Mouse (Mus musculus): ENCODE data around the gene Olfr1252. TPM values are rescaled to one million over a fixed set of nuclear protein-coding genes. Genes with fewer than 3 reads are reported as not detected.

The Olfr1252 gene
- polyA plus RNA-seq (2015; fragmentation: Nextera tagmentation; extraction: Ambion mirVana) = not detected in 2 replicates

GRCm38 (mm10) chr2:89724912-89725311, at the start of gene Olfr1252:
Gene Olfr1252 (minus strand): TSS chr2:89725012.

DNA sequence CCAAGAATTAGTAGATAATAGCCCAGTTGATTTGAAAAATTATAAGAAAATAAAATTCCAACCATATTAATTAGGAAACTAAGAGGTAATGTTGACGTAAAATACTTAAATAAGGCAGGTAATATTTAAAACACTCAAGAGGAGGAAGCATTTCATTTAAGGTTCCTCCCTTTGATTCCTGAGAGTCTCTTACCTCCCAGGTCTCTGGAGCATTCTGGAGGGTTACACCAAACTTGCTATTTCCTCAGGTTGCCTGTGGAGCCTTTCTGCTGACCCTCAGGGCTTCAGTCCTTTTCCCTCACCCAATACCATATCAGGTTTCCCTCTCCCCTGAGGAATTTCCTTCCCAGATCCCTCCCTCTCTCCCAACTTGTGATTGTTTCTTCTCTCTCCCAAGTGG, 32.2 kb upstream of the Olfr1252 start, which contains the start of gene Olfr1253:
Gene Olfr1253 (minus strand): TSS at position 101 of the 400 bp plus-strand sequence.

DNA sequence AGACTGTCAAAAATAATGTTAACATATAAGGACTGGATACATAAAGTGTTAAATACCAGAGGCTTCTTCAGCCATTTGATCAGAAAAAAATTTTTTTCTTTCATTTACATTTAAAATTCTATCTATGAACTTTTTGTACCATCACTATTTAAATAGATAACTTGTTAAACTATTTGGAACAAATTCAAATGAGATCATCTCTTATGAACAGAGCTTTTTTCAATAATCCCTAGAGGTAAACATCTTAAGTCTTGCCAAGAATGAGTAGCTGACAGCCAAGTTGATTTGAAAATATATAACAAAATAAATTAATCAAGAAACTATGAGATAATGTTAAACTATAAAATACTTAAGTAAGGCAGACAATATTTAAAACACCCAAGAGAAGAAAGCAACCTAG, 53.0 kb downstream of the Olfr1252 start, which contains the start of gene Olfr1251:
Gene Olfr1251 (minus strand): TSS at position 101 of the 400 bp plus-strand sequence.

Other genes starting within 250 kb of the Olfr1252 start
- not detected in 2 replicates for gene Olfr1241, start 237.9 kb downstream of the Olfr1252 start, polyA plus RNA-seq (2015; fragmentation: Nextera tagmentation; extraction: Ambion mirVana)
- gene Olfr1242, start 226.7 kb downstream of the Olfr1252 start, polyA plus RNA-seq (2015; fragmentation: Nextera tagmentation; extraction: Ambion mirVana) = not detected in 2 replicates
- not detected in 2 replicates for gene Olfr1243, start 193.5 kb downstream of the Olfr1252 start, polyA plus RNA-seq (2015; fragmentation: Nextera tagmentation; extraction: Ambion mirVana)
- gene Olfr1245, start 146.6 kb downstream of the Olfr1252 start, polyA plus RNA-seq (2015; fragmentation: Nextera tagmentation; extraction: Ambion mirVana) = not detected in 2 replicates
- not detected in 2 replicates for gene Olfr1246, start 131.9 kb downstream of the Olfr1252 start, polyA plus RNA-seq (2015; fragmentation: Nextera tagmentation; extraction: Ambion mirVana)
- not detected in 2 replicates for gene Olfr1247, start 110.9 kb downstream of the Olfr1252 start, polyA plus RNA-seq (2015; fragmentation: Nextera tagmentation; extraction: Ambion mirVana)
- gene Olfr1248, start 106.8 kb downstream of the Olfr1252 start, polyA plus RNA-seq (2015; fragmentation: Nextera tagmentation; extraction: Ambion mirVana) = not detected in 2 replicates
- not detected in 2 replicates for gene Olfr1249, start 90.0 kb downstream of the Olfr1252 start, polyA plus RNA-seq (2015; fragmentation: Nextera tagmentation; extraction: Ambion mirVana)
- not detected in 2 replicates for gene Olfr1250, start 63.5 kb downstream of the Olfr1252 start, polyA plus RNA-seq (2015; fragmentation: Nextera tagmentation; extraction: Ambion mirVana)
- gene Olfr1251, start 53.1 kb downstream of the Olfr1252 start, polyA plus RNA-seq (2015; fragmentation: Nextera tagmentation; extraction: Ambion mirVana) = not detected in 2 replicates
- not detected in 2 replicates for gene Olfr1253, start 32.1 kb upstream of the Olfr1252 start, polyA plus RNA-seq (2015; fragmentation: Nextera tagmentation; extraction: Ambion mirVana)
- gene Olfr1254, start 68.6 kb upstream of the Olfr1252 start, polyA plus RNA-seq (2015; fragmentation: Nextera tagmentation; extraction: Ambion mirVana) = not detected in 2 replicates
- gene Olfr1255, start 87.0 kb upstream of the Olfr1252 start, polyA plus RNA-seq (2015; fragmentation: Nextera tagmentation; extraction: Ambion mirVana) = not detected in 2 replicates
- not detected in 2 replicates for gene Olfr1256, start 116.5 kb upstream of the Olfr1252 start, polyA plus RNA-seq (2015; fragmentation: Nextera tagmentation; extraction: Ambion mirVana)
- gene Olfr48, start 123.2 kb upstream of the Olfr1252 start, polyA plus RNA-seq (2015; fragmentation: Nextera tagmentation; extraction: Ambion mirVana) = 0.13 TPM in 1 of 2 replicates, not detected in the other
- not detected in 2 replicates for gene Olfr1257, start 153.4 kb upstream of the Olfr1252 start, polyA plus RNA-seq (2015; fragmentation: Nextera tagmentation; extraction: Ambion mirVana)
- gene Olfr1258, start 202.3 kb upstream of the Olfr1252 start, polyA plus RNA-seq (2015; fragmentation: Nextera tagmentation; extraction: Ambion mirVana) = not detected in 2 replicates
- not detected in 2 replicates for gene Olfr1259, start 223.7 kb upstream of the Olfr1252 start, polyA plus RNA-seq (2015; fragmentation: Nextera tagmentation; extraction: Ambion mirVana)
- gene Olfr1260, start 249.3 kb upstream of the Olfr1252 start, polyA plus RNA-seq (2015; fragmentation: Nextera tagmentation; extraction: Ambion mirVana) = not detected in 2 replicates

Data from neural tube, postnatal 0 days (tissue).